Mouse (Mus musculus): ENCODE data around the gene Fbxo11. TPM values are rescaled to one million over a fixed set of nuclear protein-coding genes. Genes with fewer than 3 reads are reported as not detected.
"Not testable (repeated sequence)": the region's sequence is repeated elsewhere in the genome, so short reads cannot be mapped to it uniquely, and the experiment has no call there.

Fbxo11 gene
- polyA plus RNA-seq, 1 experiment from 2014 or later: 33.6 TPM

DNA sequence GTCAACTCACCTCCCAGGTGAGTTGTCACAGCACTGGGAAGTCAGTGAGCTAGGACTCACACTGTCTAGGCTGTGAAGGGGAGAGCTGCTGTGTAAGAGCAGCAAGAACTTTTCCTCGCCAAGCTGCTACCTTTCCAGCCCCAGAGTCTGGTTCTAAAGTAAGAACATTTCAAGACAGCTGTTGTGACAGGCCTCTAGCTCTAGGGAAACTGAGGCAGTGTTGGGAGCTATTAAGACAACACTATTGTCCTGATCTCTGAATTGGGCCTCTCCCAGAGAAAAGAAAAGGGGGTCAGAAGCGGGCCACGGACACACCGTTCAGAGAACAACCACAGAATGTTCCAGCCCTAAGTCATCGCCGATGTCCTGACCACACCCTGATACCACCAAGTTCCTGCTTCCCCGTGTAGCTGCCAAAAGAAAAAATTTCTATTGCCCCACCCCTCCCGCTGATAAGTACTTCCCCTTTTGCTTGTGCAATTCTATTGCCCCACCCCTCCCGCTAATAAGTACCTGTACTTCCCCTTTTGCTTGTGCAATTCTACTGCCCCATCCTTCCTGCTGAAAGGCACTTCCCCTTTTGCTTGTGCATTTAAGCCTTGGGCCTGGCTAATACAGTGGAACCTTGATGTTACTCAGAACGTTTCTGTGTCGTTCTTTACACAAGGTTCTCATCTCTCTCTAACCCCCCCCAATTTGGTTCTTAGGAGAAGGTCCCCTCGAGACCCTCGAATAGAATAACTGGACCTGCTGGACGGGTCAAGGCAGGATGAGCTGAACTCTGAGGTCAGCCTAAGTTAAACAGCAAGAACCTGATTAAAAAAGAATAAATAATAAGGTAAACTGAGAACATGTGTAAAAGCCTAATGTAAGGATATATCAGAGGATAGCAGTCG lies 93.1 kb downstream of the Fbxo11 start:
- H3K27ac ChIP-seq; H3K9ac ChIP-seq; H3K4me3 ChIP-seq; ATAC-seq (replicated peaks); H3K9me3 ChIP-seq; H3K27me3 ChIP-seq (replicated peaks); H3K36me3 ChIP-seq (replicated peaks); H3K4me2 ChIP-seq: not testable (repeated sequence)
- 86% methylated on average over 15 of the region's 15 CpGs for WGBS
- peaks cover 17% of the 10 kb centered on the region for H3K4me1 ChIP-seq

GRCm38 (mm10) chr17:87968483-87968926 lies 96.6 kb downstream of the Fbxo11 start:
- H3K36me3 ChIP-seq (replicated peaks); H3K4me3 ChIP-seq; H3K9ac ChIP-seq; H3K9me3 ChIP-seq; H3K4me1 ChIP-seq; H3K4me2 ChIP-seq; H3K27ac ChIP-seq; H3K27me3 ChIP-seq (replicated peaks): not testable (repeated sequence)
- 32% methylated on average over 7 of the region's 8 CpGs for WGBS
- ATAC-seq (replicated peaks): peak; percentile 81; the same call in 1 of the 2 replicates

GRCm38 (mm10) chr17:87963081-87964075 lies 101.7 kb downstream of the Fbxo11 start:
- WGBS: 92% methylated on average over 13 of the region's 14 CpGs
- H3K9me3 ChIP-seq: no peaks in the 10 kb centered on the region
- no peak overlapping the region for H3K27ac ChIP-seq
- no peak overlapping the region for H3K4me3 ChIP-seq
- ATAC-seq (replicated peaks): no peak
- H3K36me3 ChIP-seq (replicated peaks): no peaks in the 10 kb centered on the region
- H3K9ac ChIP-seq: no peak overlapping the region
- H3K4me2 ChIP-seq: no peak overlapping the region
- H3K27me3 ChIP-seq (replicated peaks): no peaks in the 10 kb centered on the region
- H3K4me1 ChIP-seq: no peaks in the 10 kb centered on the region

DNA sequence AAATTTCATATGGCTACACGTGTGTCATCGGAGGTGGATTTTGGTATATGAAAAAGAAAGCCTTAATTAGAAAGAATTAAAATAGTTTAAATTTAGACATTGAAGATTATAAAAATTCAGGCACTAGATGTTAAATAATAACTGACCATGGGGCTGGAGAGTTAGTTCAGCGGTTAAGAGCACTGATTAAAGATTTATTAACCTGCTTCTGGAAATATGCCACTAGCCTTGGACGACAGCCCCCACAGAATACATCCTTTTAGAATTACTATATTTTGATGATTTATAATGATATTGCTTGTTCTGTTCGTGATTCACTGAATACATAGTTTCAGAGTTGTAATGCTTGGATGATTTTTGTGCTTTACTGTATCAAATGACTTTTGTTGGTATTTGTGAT lies 105.2 kb downstream of the Fbxo11 start:
- H3K4me2 ChIP-seq; H3K36me3 ChIP-seq (replicated peaks); H3K9ac ChIP-seq; H3K4me3 ChIP-seq; H3K27me3 ChIP-seq (replicated peaks); ATAC-seq (replicated peaks); H3K27ac ChIP-seq; H3K9me3 ChIP-seq; H3K4me1 ChIP-seq: not testable (repeated sequence)
- WGBS: 88% methylated on average over 5 of the region's 5 CpGs

DNA sequence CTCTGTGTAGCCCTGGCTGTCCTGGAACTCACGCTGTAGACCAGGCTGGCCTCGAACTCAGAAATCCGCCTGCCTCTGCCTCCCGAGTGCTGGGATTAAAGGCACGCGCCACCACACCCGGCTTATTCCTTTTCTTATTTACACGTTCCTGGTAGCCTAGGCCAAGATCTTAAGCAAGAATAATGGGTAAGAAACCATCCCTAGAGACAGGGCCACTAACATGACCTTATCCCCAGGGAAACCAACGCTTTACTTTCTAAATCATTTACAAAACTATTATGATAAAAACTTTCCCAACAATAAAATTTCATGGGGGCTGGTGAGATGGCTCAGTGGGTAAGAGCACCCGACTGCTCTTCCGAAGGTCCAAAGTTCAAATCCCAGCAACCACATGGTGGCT lies 105.7 kb downstream of the Fbxo11 start:
- ATAC-seq (replicated peaks); H3K4me2 ChIP-seq; H3K9me3 ChIP-seq; H3K4me1 ChIP-seq; H3K36me3 ChIP-seq (replicated peaks); H3K27ac ChIP-seq; H3K4me3 ChIP-seq; H3K27me3 ChIP-seq (replicated peaks); H3K9ac ChIP-seq: not testable (repeated sequence)
- 91% methylated on average over 11 of the region's 11 CpGs for WGBS

DNA sequence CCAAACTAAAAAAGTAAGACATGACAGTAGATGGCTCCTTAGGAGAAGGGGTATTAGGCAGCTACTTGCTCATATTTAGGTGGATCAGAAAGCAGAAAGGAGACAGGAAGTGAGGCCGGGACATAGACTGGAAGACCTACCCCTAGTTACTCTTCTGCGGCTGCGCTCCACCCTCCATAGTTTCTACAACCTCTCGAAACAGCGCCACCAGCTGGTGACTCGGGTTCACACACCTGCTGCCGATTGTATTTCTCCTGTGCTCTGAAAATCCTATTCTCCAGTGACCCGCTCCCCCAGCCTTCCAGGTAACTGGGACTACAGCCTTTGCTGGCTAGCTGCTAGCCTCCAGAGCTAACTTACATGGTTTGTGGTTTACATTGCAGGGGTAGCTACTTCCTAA lies 106.8 kb downstream of the Fbxo11 start:
- H3K4me1 ChIP-seq: no peaks in the 10 kb centered on the region
- H3K9me3 ChIP-seq: no peaks in the 10 kb centered on the region
- H3K27me3 ChIP-seq (replicated peaks): no peaks in the 10 kb centered on the region
- no peak for ATAC-seq (replicated peaks)
- WGBS: 56% methylated on average over 8 of the region's 8 CpGs
- no peak overlapping the region for H3K4me3 ChIP-seq
- H3K4me2 ChIP-seq: no peak overlapping the region
- H3K27ac ChIP-seq: no peak overlapping the region
- no peaks in the 10 kb centered on the region for H3K36me3 ChIP-seq (replicated peaks)
- no peak overlapping the region for H3K9ac ChIP-seq

GRCm38 (mm10) chr17:87957096-87957840 lies 107.8 kb downstream of the Fbxo11 start:
- Histone ChIP-seq H3K4me1 (no peaks in the 10 kb centered on the region), H3K9ac (no peak overlapping the region), H3K9me3 (no peaks in the 10 kb centered on the region), H3K27ac (no peak overlapping the region), H3K27me3 (replicated peaks) (no peaks in the 10 kb centered on the region), H3K4me2 (no peak overlapping the region), H3K4me3 (no peak overlapping the region), H3K36me3 (replicated peaks) (no peaks in the 10 kb centered on the region)
- 82% methylated on average over 12 of the region's 12 CpGs for WGBS
- ATAC-seq (replicated peaks): no peak

DNA sequence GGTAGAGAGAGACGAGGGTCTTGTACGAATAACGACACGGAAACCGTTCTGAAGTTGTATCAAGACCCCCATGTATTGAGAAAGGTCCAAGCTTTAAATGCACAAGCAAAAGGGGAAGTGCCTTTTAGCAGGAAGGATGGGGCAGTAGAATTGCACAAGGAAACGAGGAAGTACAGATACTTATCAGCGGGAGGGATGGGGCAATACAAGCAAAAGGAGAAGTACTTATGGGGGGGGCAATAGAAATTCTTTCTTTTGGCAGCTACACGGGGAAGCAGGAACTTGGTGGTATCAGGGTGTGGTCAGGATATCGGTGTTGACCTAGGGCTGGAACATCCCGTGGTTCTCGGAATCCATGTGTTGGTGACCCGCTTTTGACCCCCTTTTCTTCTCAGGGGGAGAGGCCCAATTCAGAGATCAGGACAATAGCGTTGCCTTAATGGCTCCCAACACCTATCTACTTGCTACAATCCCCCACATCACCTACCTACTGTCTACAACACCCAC lies 110.4 kb downstream of the Fbxo11 start:
- not testable (repeated sequence) for ATAC-seq (replicated peaks); H3K27me3 ChIP-seq (replicated peaks); H3K4me2 ChIP-seq; H3K9me3 ChIP-seq; H3K36me3 ChIP-seq (replicated peaks); H3K27ac ChIP-seq; H3K4me1 ChIP-seq; H3K9ac ChIP-seq; H3K4me3 ChIP-seq
- 92% methylated on average over 13 of the region's 13 CpGs for WGBS

DNA sequence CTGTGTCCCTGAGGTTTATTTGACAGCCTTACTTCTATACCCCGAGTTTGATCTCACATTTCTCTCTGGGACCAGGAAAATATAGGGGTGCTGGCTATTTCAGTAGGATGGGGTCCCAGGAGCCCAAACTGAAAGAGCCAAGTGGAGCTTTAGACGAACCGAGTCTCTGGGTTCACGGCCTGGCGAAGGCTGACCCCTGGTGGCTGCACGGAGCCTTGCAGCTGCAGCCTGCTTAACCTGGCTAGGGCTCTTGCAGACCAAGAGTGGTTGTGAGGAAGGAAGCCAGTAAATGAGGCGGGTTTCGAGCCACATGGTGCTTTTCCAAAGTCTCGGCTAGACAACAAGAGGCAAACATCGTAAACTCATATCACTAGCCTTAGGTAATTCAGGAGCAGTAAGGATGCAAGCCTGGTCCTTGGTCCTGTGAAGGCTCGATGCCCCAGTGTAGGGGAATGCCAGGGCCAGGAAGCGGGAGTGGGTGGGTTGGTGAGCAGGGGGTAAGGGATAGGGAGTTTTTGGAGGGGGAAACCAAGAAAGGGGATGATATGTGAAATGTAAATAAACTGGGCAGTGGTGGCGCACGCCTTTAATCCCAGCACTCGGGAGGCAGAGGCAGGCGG lies 116.0 kb downstream of the Fbxo11 start:
- Histone ChIP-seq H3K4me2 (no peak overlapping the region), H3K9ac (no peak overlapping the region), H3K4me1 (no peaks in the 10 kb centered on the region), H3K27ac (no peak overlapping the region), H3K4me3 (no peak overlapping the region), H3K9me3 (no peaks in the 10 kb centered on the region), H3K27me3 (replicated peaks) (no peaks in the 10 kb centered on the region), H3K36me3 (replicated peaks) (no peaks in the 10 kb centered on the region)
- peak; percentile 80 for ATAC-seq (replicated peaks)
- 45% methylated on average over 16 of the region's 16 CpGs for WGBS

Data from midbrain, embryonic 15.5 days (tissue).